Mouse (Mus musculus): ENCODE measurements around the gene Camsap1. TPM values are rescaled to one million over a fixed set of nuclear protein-coding genes. Genes with fewer than 3 reads are reported as not detected.

The Camsap1 gene
- polyA plus RNA-seq, 1 experiment from 2014 or later, result 18.9 TPM

GRCm38 (mm10) chr2:25877736-25878268 is 105.3 kb downstream of the Camsap1 start:
- 3% methylated on average over 49 of the region's 49 CpGs for WGBS
- Histone ChIP-seq H3K27ac (no peak overlapping the region), H3K4me3 (replicated peaks) (peak overlapping the region; percentile 44), H3K4me2 (peak overlapping the region; percentile 81), H3K36me3 (no peaks in the 10 kb centered on the region), H3K27me3 (peaks cover 41% of the 10 kb centered on the region), H3K9me3 (replicated peaks) (no peaks in the 10 kb centered on the region), H3K4me1 (peaks cover 8% of the 10 kb centered on the region), H3K9ac (peak overlapping the region; percentile 31; the same call in 1 of the 2 replicates)
- ATAC-seq (replicated peaks; ENCODE audit: low FRiP score), result no peak

GRCm38 (mm10) chr2:25877250-25877735 is 105.8 kb downstream of the Camsap1 start:
- no peaks in the 10 kb centered on the region for H3K9me3 ChIP-seq (replicated peaks)
- peaks cover 8% of the 10 kb centered on the region for H3K4me1 ChIP-seq
- peaks cover 41% of the 10 kb centered on the region for H3K27me3 ChIP-seq
- peak overlapping the region; percentile 44 for H3K4me3 ChIP-seq (replicated peaks)
- H3K36me3 ChIP-seq, result no peaks in the 10 kb centered on the region
- ATAC-seq (replicated peaks; ENCODE audit: low FRiP score), result no peak
- H3K4me2 ChIP-seq, result peak overlapping the region; percentile 81
- H3K27ac ChIP-seq, result no peak overlapping the region
- WGBS, result 25% methylated on average over 7 of the region's 7 CpGs
- H3K9ac ChIP-seq, result no peak overlapping the region

Other genes starting within 250 kb of the Camsap1 start
- gene Obp2b, start 246.3 kb downstream of the Camsap1 start, polyA plus RNA-seq (2015; fragmentation: Nextera tagmentation; extraction: Ambion mirVana), result not detected in 2 replicates
- not detected in 2 replicates for gene Lcn3, start 217.7 kb downstream of the Camsap1 start, polyA plus RNA-seq (2015; fragmentation: Nextera tagmentation; extraction: Ambion mirVana)
- gene Lcn11, start 206.3 kb downstream of the Camsap1 start, polyA plus RNA-seq (2015; fragmentation: Nextera tagmentation; extraction: Ambion mirVana), result not detected in 2 replicates
- not detected in 2 replicates for gene Gm13539, start 201.0 kb downstream of the Camsap1 start, polyA plus RNA-seq (2015; fragmentation: Nextera tagmentation; extraction: Ambion mirVana)
- not detected in 2 replicates for gene Glt6d1, start 167.4 kb downstream of the Camsap1 start, polyA plus RNA-seq (2015; fragmentation: Nextera tagmentation; extraction: Ambion mirVana)
- gene Lcn9, start 160.1 kb downstream of the Camsap1 start, polyA plus RNA-seq (2015; fragmentation: Nextera tagmentation; extraction: Ambion mirVana), result not detected in 2 replicates
- not detected in 2 replicates for gene Sohlh1, start 136.0 kb downstream of the Camsap1 start, polyA plus RNA-seq (2015; fragmentation: Nextera tagmentation; extraction: Ambion mirVana)
- gene Kcnt1, start 119.5 kb downstream of the Camsap1 start, polyA plus RNA-seq (2015; fragmentation: Nextera tagmentation; extraction: Ambion mirVana), result 0.37 and 0.96 TPM in 2 replicates
- 89.8 and 94.5 TPM in 2 replicates for gene Ubac1, start 38.5 kb upstream of the Camsap1 start, polyA plus RNA-seq (2015; fragmentation: Nextera tagmentation; extraction: Ambion mirVana)
- gene Nacc2, start 139.9 kb upstream of the Camsap1 start, polyA plus RNA-seq (2015; fragmentation: Nextera tagmentation; extraction: Ambion mirVana), result 8.7 and 10.5 TPM in 2 replicates
- not detected in 2 replicates for gene Lhx3, start 225.0 kb upstream of the Camsap1 start, polyA plus RNA-seq (2015; fragmentation: Nextera tagmentation; extraction: Ambion mirVana)